Mouse (Mus musculus): ENCODE data around the gene Rhbdf2. TPM values are rescaled to one million over a fixed set of nuclear protein-coding genes. Genes with fewer than 3 reads are reported as not detected.
"Not testable (repeated sequence)": the region's sequence is repeated elsewhere in the genome, so short reads cannot be mapped to it uniquely, and the experiment has no call there.

The Rhbdf2 gene
- polyA plus RNA-seq, 1 experiment from 2014 or later, result 17.9 TPM

- Histone ChIP-seq H3K9ac (ENCODE audit: low read length) (no peak overlapping the region), H3K4me1 (replicated peaks; ENCODE audit: control insufficient read depth, insufficient read depth, low read length) (peaks cover 74% of the 10 kb centered on the region), H3K27ac (ENCODE audit: low read length) (peak overlapping the region; percentile 57), H3K9me3 (ENCODE audit: control insufficient read depth, low read length) (no peaks in the 10 kb centered on the region), H3K4me2 (ENCODE audit: low read depth, low read length) (no peak overlapping the region; the same call in 1 of the 2 replicates), H3K4me3 (ENCODE audit: low read length) (no peak overlapping the region), H3K27me3 (ENCODE audit: control insufficient read depth, insufficient read depth, low read depth, low read length) (no peaks in the 10 kb centered on the region), H3K36me3 (ENCODE audit: control insufficient read depth, insufficient read depth, low read length) (no peaks in the 10 kb centered on the region; the same call in 1 of the 2 replicates)
- peak; percentile 28 for ATAC-seq (ENCODE audit: low read depth)
- 52% methylated on average over 7 of the region's 7 CpGs for WGBS
These were observed 9.2 kb downstream of the Rhbdf2 start for GRCm38 (mm10) chr11:116617641-116618040.

DNA sequence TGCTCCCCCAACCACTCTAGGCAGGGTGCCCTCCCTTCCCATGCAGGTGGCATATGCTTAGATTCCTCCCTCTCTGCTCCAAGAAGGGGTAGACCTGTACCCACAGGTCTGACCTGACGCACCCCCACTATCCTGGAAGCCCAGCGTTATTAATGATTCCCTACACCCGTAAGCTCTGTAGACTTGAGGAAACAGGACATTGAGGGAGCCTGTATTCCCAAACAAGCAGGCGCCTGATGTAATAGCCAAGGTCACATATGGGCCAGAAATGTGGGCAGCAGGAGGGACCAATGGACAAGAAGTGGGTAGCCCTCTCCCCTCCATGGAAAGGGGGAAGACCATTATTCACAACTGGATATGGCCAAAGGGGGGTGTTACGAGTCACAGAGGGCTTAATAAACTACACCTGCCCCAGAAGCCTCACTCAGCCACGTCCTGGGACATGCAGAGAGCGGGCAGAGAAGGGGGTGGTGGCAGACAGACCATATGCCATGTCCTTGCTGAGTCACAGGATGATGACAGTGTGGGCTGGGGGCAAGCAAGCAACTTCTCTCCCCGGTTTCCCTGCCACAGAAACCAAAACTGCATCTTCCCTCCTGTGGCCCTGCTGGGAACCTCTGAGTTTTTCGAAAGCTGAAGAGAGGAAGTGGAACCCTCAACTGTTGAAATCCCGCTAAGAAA lies 10.2 kb downstream of the Rhbdf2 start:
- H3K9ac ChIP-seq (ENCODE audit: low read length), result no peak overlapping the region
- H3K36me3 ChIP-seq (ENCODE audit: control insufficient read depth, insufficient read depth, low read length), result no peaks in the 10 kb centered on the region; the same call in 1 of the 2 replicates
- H3K27ac ChIP-seq (ENCODE audit: low read length), result peak overlapping the region; percentile 47
- H3K27me3 ChIP-seq (ENCODE audit: control insufficient read depth, insufficient read depth, low read depth, low read length), result no peaks in the 10 kb centered on the region
- WGBS, result 60% methylated on average over 10 of the region's 10 CpGs
- H3K4me1 ChIP-seq (replicated peaks; ENCODE audit: control insufficient read depth, insufficient read depth, low read length), result peaks cover 64% of the 10 kb centered on the region
- ATAC-seq (ENCODE audit: low read depth), result no peak
- H3K9me3 ChIP-seq (ENCODE audit: control insufficient read depth, low read length), result no peaks in the 10 kb centered on the region
- H3K4me2 ChIP-seq (ENCODE audit: low read depth, low read length), result peak overlapping the region; percentile 29; the same call in 1 of the 2 replicates
- no peak overlapping the region for H3K4me3 ChIP-seq (ENCODE audit: low read length)

DNA sequence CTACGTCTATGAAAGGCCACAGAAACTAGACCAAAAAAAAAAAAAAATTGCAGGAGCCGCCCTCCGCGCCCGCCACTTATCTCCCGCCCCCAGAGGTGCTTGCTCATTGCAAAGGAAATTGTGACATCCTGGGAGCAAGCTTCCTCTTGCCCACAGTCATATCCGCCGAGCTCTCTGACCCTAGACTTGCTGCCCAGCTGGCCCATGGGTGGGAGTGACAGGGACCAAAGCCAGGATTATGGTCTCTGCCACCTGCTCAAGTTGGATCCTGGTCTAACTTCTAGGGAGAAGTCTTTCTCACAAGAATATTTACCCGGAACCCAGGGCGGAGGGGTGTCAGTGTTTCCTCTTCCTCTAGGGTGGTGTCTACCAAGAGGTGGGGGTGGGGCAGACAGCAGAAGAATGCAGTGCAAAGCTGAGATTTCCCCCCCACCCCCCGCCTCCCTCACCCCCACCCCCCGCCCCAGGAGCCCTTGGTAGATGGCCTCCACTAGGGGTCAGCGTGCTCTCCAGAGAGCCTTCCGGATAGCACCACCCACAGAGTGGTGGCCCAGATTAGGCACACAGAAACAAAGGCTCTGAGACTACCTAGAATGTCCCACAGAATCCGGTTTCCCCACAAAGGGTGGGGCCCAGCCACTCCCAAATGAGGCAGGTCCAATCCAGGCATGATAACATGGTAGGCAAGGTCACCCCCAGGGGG lies 10.9 kb downstream of the Rhbdf2 start:
- H3K4me2 ChIP-seq (ENCODE audit: low read depth, low read length), result peak overlapping the region; percentile 29
- H3K9me3 ChIP-seq (ENCODE audit: control insufficient read depth, low read length), result no peaks in the 10 kb centered on the region
- no peaks in the 10 kb centered on the region for H3K27me3 ChIP-seq (ENCODE audit: control insufficient read depth, insufficient read depth, low read depth, low read length)
- H3K4me1 ChIP-seq (replicated peaks; ENCODE audit: control insufficient read depth, insufficient read depth, low read length), result peaks cover 57% of the 10 kb centered on the region
- H3K9ac ChIP-seq (ENCODE audit: low read length), result peak overlapping the region; percentile 20
- no peak overlapping the region for H3K4me3 ChIP-seq (ENCODE audit: low read length)
- peak overlapping the region; percentile 61 for H3K27ac ChIP-seq (ENCODE audit: low read length)
- WGBS, result 23% methylated on average over 15 of the region's 15 CpGs
- ATAC-seq (ENCODE audit: low read depth), result peak; percentile 42; the same call in 1 of the 2 replicates
- no peaks in the 10 kb centered on the region; the same call in 1 of the 2 replicates for H3K36me3 ChIP-seq (ENCODE audit: control insufficient read depth, insufficient read depth, low read length)

DNA sequence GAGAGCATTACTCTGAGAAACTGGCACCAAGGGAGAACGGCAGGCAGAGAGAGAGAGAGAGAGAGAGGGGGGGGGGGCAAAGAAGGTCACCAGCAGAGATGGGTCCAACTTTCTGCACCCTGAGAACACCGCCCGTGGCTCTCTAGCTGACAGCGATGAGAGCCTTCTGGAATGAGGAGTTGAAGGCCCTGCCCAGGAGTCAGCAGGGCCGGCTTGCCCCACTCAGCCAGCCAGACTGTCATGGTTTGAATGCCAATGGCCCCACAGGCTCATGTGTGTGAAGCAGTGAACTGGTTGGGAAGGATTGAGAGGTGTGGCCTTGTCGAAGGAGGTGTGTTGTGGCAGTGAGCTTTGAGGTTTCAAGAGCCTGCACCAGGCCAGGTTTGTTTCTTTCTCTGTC lies 13.6 kb downstream of the Rhbdf2 start:
- ATAC-seq (ENCODE audit: low read depth), result no peak
- Histone ChIP-seq H3K4me2 (ENCODE audit: low read depth, low read length) (no peak overlapping the region), H3K9me3 (ENCODE audit: control insufficient read depth, low read length) (no peaks in the 10 kb centered on the region), H3K4me1 (replicated peaks; ENCODE audit: control insufficient read depth, insufficient read depth, low read length) (peaks cover 30% of the 10 kb centered on the region), H3K9ac (ENCODE audit: low read length) (no peak overlapping the region), H3K4me3 (ENCODE audit: low read length) (no peak overlapping the region), H3K27ac (ENCODE audit: low read length) (no peak overlapping the region), H3K36me3 (ENCODE audit: control insufficient read depth, insufficient read depth, low read length) (no peaks in the 10 kb centered on the region; the same call in none of the 2 replicates), H3K27me3 (ENCODE audit: control insufficient read depth, insufficient read depth, low read depth, low read length) (no peaks in the 10 kb centered on the region)
- 83% methylated on average over 6 of the region's 6 CpGs for WGBS

- H3K4me1 ChIP-seq (replicated peaks; ENCODE audit: control insufficient read depth, insufficient read depth, low read length), result peaks cover 23% of the 10 kb centered on the region
- WGBS, result 92% methylated on average over 1 of the region's 1 CpGs
These were observed 14.3 kb downstream of the Rhbdf2 start for GRCm38 (mm10) chr11:116612554-116612953.

DNA sequence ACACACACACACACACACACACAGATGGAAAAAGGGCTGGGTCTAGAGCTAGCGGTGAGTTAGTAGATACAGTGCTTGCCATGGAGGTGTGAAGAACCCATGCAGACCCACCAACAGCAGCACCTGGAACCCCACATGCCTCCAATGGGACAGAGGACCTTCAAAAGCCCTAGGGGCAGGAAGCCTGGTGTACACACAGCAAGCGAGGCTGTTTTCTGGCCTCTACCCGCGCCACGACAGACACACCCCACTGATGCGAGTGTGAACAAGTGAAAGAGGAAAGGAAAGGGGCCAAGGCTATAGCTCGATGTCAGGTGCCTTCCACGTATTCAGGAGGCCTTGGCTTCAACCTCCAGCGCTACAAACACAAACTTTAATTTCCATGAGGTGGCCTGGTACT lies 14.9 kb downstream of the Rhbdf2 start:
- Histone ChIP-seq H3K4me1 (replicated peaks; ENCODE audit: control insufficient read depth, insufficient read depth, low read length) (peaks cover 19% of the 10 kb centered on the region), H3K9me3 (ENCODE audit: control insufficient read depth, low read length) (no peaks in the 10 kb centered on the region), H3K4me3 (ENCODE audit: low read length) (no peak overlapping the region), H3K9ac (ENCODE audit: low read length) (no peak overlapping the region), H3K27ac (ENCODE audit: low read length) (no peak overlapping the region), H3K27me3 (ENCODE audit: control insufficient read depth, insufficient read depth, low read depth, low read length) (no peaks in the 10 kb centered on the region), H3K4me2 (ENCODE audit: low read depth, low read length) (no peak overlapping the region), H3K36me3 (ENCODE audit: control insufficient read depth, insufficient read depth, low read length) (peaks cover 2% of the 10 kb centered on the region)
- no peak for ATAC-seq (ENCODE audit: low read depth)
- 77% methylated on average over 9 of the region's 9 CpGs for WGBS

More at GRCm38 (mm10) chr11:116612554-116612953, 14.3 kb downstream of the Rhbdf2 start:
- Histone ChIP-seq H3K27me3 (ENCODE audit: control insufficient read depth, insufficient read depth, low read depth, low read length) (no peaks in the 10 kb centered on the region), H3K4me3 (ENCODE audit: low read length) (no peak overlapping the region), H3K9ac (ENCODE audit: low read length) (no peak overlapping the region), H3K36me3 (ENCODE audit: control insufficient read depth, insufficient read depth, low read length) (no peaks in the 10 kb centered on the region; the same call in none of the 2 replicates), H3K27ac (ENCODE audit: low read length) (no peak overlapping the region), H3K9me3 (ENCODE audit: control insufficient read depth, low read length) (no peaks in the 10 kb centered on the region), H3K4me2 (ENCODE audit: low read depth, low read length) (no peak overlapping the region)
- ATAC-seq (ENCODE audit: low read depth), result no peak

- WGBS, result 88% methylated on average over 9 of the region's 9 CpGs
- H3K4me1 ChIP-seq (replicated peaks; ENCODE audit: control insufficient read depth, insufficient read depth, low read length), result peaks cover 12% of the 10 kb centered on the region
These were observed 15.7 kb downstream of the Rhbdf2 start for GRCm38 (mm10) chr11:116611168-116611567.

DNA sequence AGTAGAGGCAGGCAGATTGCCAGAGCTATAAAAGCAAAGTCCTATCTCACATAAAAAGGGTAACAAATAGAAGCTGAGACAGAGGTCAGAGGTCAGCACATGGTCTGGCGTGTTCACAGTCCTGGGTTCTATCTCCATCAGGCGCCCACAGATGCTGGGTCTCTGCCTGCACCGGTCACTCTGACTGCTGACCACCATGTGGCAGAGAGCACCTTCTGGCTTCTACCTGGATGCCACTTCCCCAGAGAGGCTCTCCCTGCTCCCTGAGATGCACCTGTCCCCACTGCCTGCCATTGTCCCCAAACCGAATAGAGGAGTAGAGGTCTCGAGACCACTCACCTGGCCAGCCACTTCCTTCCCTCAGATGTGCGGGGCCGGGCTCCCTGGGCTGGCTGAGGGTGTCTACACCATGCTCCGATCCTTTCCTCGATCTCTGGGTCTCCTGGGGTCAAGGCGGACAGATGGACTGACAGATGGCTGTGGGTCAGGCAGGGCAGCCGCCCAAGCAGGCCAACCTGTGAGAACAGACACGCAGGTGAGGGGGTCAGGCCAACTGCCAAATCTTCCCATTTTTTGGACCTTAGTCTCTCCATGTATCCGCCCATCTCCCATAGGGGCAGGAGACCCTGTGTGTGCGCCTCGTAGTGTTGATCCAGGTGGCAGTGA lies 16.7 kb downstream of the Rhbdf2 start:
- WGBS, result 78% methylated on average over 15 of the region's 15 CpGs
- ATAC-seq (ENCODE audit: low read depth), result no peak
- no peaks in the 10 kb centered on the region for H3K27me3 ChIP-seq (ENCODE audit: control insufficient read depth, insufficient read depth, low read depth, low read length)

More at GRCm38 (mm10) chr11:116611168-116611567, 15.7 kb downstream of the Rhbdf2 start:
- H3K9me3 ChIP-seq (ENCODE audit: control insufficient read depth, low read length); H3K27me3 ChIP-seq (ENCODE audit: control insufficient read depth, insufficient read depth, low read depth, low read length); H3K9ac ChIP-seq (ENCODE audit: low read length); H3K4me2 ChIP-seq (ENCODE audit: low read depth, low read length); H3K27ac ChIP-seq (ENCODE audit: low read length); ATAC-seq (ENCODE audit: low read depth); H3K4me3 ChIP-seq (ENCODE audit: low read length); H3K36me3 ChIP-seq (ENCODE audit: control insufficient read depth, insufficient read depth, low read length): not testable (repeated sequence)

GRCm38 (mm10) chr11:116607717-116608116 lies 19.1 kb downstream of the Rhbdf2 start:
- Histone ChIP-seq H3K9me3 (ENCODE audit: control insufficient read depth, low read length) (no peaks in the 10 kb centered on the region), H3K27ac (ENCODE audit: low read length) (no peak overlapping the region), H3K9ac (ENCODE audit: low read length) (no peak overlapping the region), H3K4me1 (replicated peaks; ENCODE audit: control insufficient read depth, insufficient read depth, low read length) (no peaks in the 10 kb centered on the region), H3K36me3 (ENCODE audit: control insufficient read depth, insufficient read depth, low read length) (peaks cover 14% of the 10 kb centered on the region), H3K27me3 (ENCODE audit: control insufficient read depth, insufficient read depth, low read depth, low read length) (no peaks in the 10 kb centered on the region), H3K4me2 (ENCODE audit: low read depth, low read length) (no peak overlapping the region), H3K4me3 (ENCODE audit: low read length) (no peak overlapping the region)
- no peak for ATAC-seq (ENCODE audit: low read depth)
- 82% methylated on average over 3 of the region's 3 CpGs for WGBS

More for the DNA sequence above, 16.7 kb downstream of the Rhbdf2 start:
- no peak overlapping the region for H3K27ac ChIP-seq (ENCODE audit: low read length)
- H3K9ac ChIP-seq (ENCODE audit: low read length), result no peak overlapping the region
- no peak overlapping the region for H3K4me2 ChIP-seq (ENCODE audit: low read depth, low read length)
- peaks cover 1% of the 10 kb centered on the region for H3K4me1 ChIP-seq (replicated peaks; ENCODE audit: control insufficient read depth, insufficient read depth, low read length)
- H3K9me3 ChIP-seq (ENCODE audit: control insufficient read depth, low read length), result no peaks in the 10 kb centered on the region
- peaks cover 8% of the 10 kb centered on the region for H3K36me3 ChIP-seq (ENCODE audit: control insufficient read depth, insufficient read depth, low read length)
- no peak overlapping the region for H3K4me3 ChIP-seq (ENCODE audit: low read length)

Data from lung, embryonic 16.5 days (tissue).